Comparison of ENCODE assay signal across 8 mouse cellular contexts in genomic region chr6:86395969-86396368, GRCm38 (mm10). TPM values are rescaled to one million over a fixed set of nuclear protein-coding genes. Genes with fewer than 3 reads are reported as not detected.
DNase-seq lines count a peak whose midpoint lies in the region; ATAC-seq lines count a peak whose summit lies in the region.

No protein-coding gene starts in this region.

- peaks cover 18% of the 10 kb centered on the region for H3K36me3 ChIP-seq in lung, embryonic 16.5 days (ENCODE audit: control insufficient read depth, insufficient read depth, low read length)
- H3K36me3 ChIP-seq in forebrain, embryonic 10.5 days (replicated peaks): peaks cover 34% of the 10 kb centered on the region
- peaks cover 16% of the 10 kb centered on the region for H3K36me3 ChIP-seq in limb, embryonic 15.5 days
- peaks cover 18% of the 10 kb centered on the region; the same call in 1 of the 2 replicates for H3K36me3 ChIP-seq in stomach, embryonic 14.5 days (ENCODE audit: control insufficient read depth, insufficient read depth, low read length)

- no peaks in the 10 kb centered on the region for H3K27me3 ChIP-seq in lung, embryonic 16.5 days (ENCODE audit: control insufficient read depth, insufficient read depth, low read depth, low read length)
- peaks cover 16% of the 10 kb centered on the region for H3K27me3 ChIP-seq in forebrain, embryonic 10.5 days (ENCODE audit: poor library complexity, severe bottlenecking)
- no peaks in the 10 kb centered on the region for H3K27me3 ChIP-seq in limb, embryonic 15.5 days
- H3K27me3 ChIP-seq in stomach, embryonic 14.5 days (ENCODE audit: control insufficient read depth, insufficient read depth, low read length): no peaks in the 10 kb centered on the region

- H3K4me2 ChIP-seq in lung, embryonic 16.5 days (ENCODE audit: low read depth, low read length): peak overlapping the region; percentile 89
- H3K4me2 ChIP-seq in limb, embryonic 15.5 days: peak overlapping the region; percentile 70
- peak overlapping the region; percentile 77 for H3K4me2 ChIP-seq in stomach, embryonic 14.5 days (replicated peaks; ENCODE audit: low read depth, low read length)

- H3K9me3 ChIP-seq in lung, embryonic 16.5 days (ENCODE audit: control insufficient read depth, low read length): no peaks in the 10 kb centered on the region
- H3K9me3 ChIP-seq in forebrain, embryonic 10.5 days: no peaks in the 10 kb centered on the region
- no peaks in the 10 kb centered on the region for H3K9me3 ChIP-seq in limb, embryonic 15.5 days
- no peaks in the 10 kb centered on the region for H3K9me3 ChIP-seq in stomach, embryonic 14.5 days (ENCODE audit: control insufficient read depth, low read depth, low read length)

- H3K9ac ChIP-seq in lung, embryonic 16.5 days (ENCODE audit: low read length): peak overlapping the region; percentile 91
- peak overlapping the region; percentile 87 for H3K9ac ChIP-seq in limb, embryonic 15.5 days
- peak overlapping the region; percentile 73 for H3K9ac ChIP-seq in stomach, embryonic 14.5 days (replicated peaks; ENCODE audit: low read depth, low read length)

- ATAC-seq in lung, embryonic 16.5 days (ENCODE audit: low read depth): no peak
- ATAC-seq in limb, embryonic 15.5 days (ENCODE audit: insufficient number of reproducible peaks, low FRiP score, low TSS enrichment, low read depth): no peak
- ATAC-seq in stomach, embryonic 14.5 days (ENCODE audit: insufficient number of reproducible peaks, insufficient read depth, low FRiP score, low read depth): no peak

- H3K4me1 ChIP-seq in lung, embryonic 16.5 days (replicated peaks; ENCODE audit: control insufficient read depth, insufficient read depth, low read length): peaks cover 12% of the 10 kb centered on the region
- H3K4me1 ChIP-seq in forebrain, embryonic 10.5 days: peaks cover 34% of the 10 kb centered on the region
- peaks cover 18% of the 10 kb centered on the region for H3K4me1 ChIP-seq in limb, embryonic 15.5 days
- H3K4me1 ChIP-seq in stomach, embryonic 14.5 days (ENCODE audit: control insufficient read depth, insufficient read depth, low read length): peaks cover 20% of the 10 kb centered on the region; the same call in 1 of the 2 replicates

- H3K27ac ChIP-seq in lung, embryonic 16.5 days (ENCODE audit: low read length): no peak overlapping the region
- peak overlapping the region; percentile 93 for H3K27ac ChIP-seq in forebrain, embryonic 10.5 days
- peak overlapping the region; percentile 93 for H3K27ac ChIP-seq in limb, embryonic 15.5 days
- no peak overlapping the region; the same call in 1 of the 2 replicates for H3K27ac ChIP-seq in stomach, embryonic 14.5 days (ENCODE audit: low read length)

- H3K4me3 ChIP-seq in lung, embryonic 16.5 days (ENCODE audit: low read length): peak overlapping the region; percentile 97
- peak overlapping the region; percentile 94 for H3K4me3 ChIP-seq in forebrain, embryonic 10.5 days
- H3K4me3 ChIP-seq in limb, embryonic 15.5 days: peak overlapping the region; percentile 96
- H3K4me3 ChIP-seq in stomach, embryonic 14.5 days (ENCODE audit: low read depth, low read length): peak overlapping the region; percentile 82

- WGBS in lung, embryonic 16.5 days: 15% methylated on average over 10 of the region's 10 CpGs
- WGBS in forebrain, embryonic 10.5 days: 47% methylated on average over 10 of the region's 10 CpGs
- WGBS in limb, embryonic 15.5 days: 40% methylated on average over 10 of the region's 10 CpGs
- WGBS in stomach, embryonic 14.5 days: 20% methylated on average over 10 of the region's 10 CpGs

- no peak for DNase-seq in lung, postnatal 14 days
- no peak for DNase-seq in forebrain, embryonic 10.5 days (ENCODE audit: extremely low spot score, low spot score)
- DNase-seq in spleen, adult 12 weeks (ENCODE audit: low spot score): no peak
- no peak for DNase-seq in cerebellum, postnatal 36 days
- DNase-seq in cerebellum, adult 11 months: no peak

RNA-seq across cellular contexts. Expression of gene Pcyox1, which starts 1.0 kb away (rescaled TPM):
- polyA plus RNA-seq in lung, embryonic 16.5 days (2015; fragmentation: Nextera tagmentation; extraction: Ambion mirVana): 85.4 and 88.9 TPM in 2 replicates
- polyA plus RNA-seq in forebrain, embryonic 10.5 days (2016; fragmentation: Nextera tagmentation; extraction: Ambion mirVana): 73.5 and 78.3 TPM in 2 replicates
- polyA plus RNA-seq in limb, embryonic 15.5 days (2015; fragmentation: Nextera tagmentation; extraction: Ambion mirVana): 118 and 121 TPM in 2 replicates
- 102 TPM in 2 replicates for polyA plus RNA-seq in stomach, embryonic 14.5 days (2014; fragmentation: Nextera tagmentation; extraction: Ambion mirVana)

RNA-seq across cellular contexts. Expression of gene Tia1, which starts 8.1 kb away (rescaled TPM):
- polyA plus RNA-seq in lung, embryonic 16.5 days (2015; fragmentation: Nextera tagmentation; extraction: Ambion mirVana): 176 and 177 TPM in 2 replicates
- polyA plus RNA-seq in forebrain, embryonic 10.5 days (2016; fragmentation: Nextera tagmentation; extraction: Ambion mirVana): 209 and 212 TPM in 2 replicates
- 162 and 165 TPM in 2 replicates for polyA plus RNA-seq in limb, embryonic 15.5 days (2015; fragmentation: Nextera tagmentation; extraction: Ambion mirVana)
- 236 and 245 TPM in 2 replicates for polyA plus RNA-seq in stomach, embryonic 14.5 days (2014; fragmentation: Nextera tagmentation; extraction: Ambion mirVana)

RNA-seq across cellular contexts. Expression of gene Snrpg, which starts 24.9 kb away (rescaled TPM):
- polyA plus RNA-seq in lung, embryonic 16.5 days (2015; fragmentation: Nextera tagmentation; extraction: Ambion mirVana): 522 and 523 TPM in 2 replicates
- polyA plus RNA-seq in forebrain, embryonic 10.5 days (2016; fragmentation: Nextera tagmentation; extraction: Ambion mirVana): 939 and 953 TPM in 2 replicates
- 385 and 490 TPM in 2 replicates for polyA plus RNA-seq in limb, embryonic 15.5 days (2015; fragmentation: Nextera tagmentation; extraction: Ambion mirVana)
- 676 and 802 TPM in 2 replicates for polyA plus RNA-seq in stomach, embryonic 14.5 days (2014; fragmentation: Nextera tagmentation; extraction: Ambion mirVana)

RNA-seq across cellular contexts. Expression of gene Gm44790, which starts 30.5 kb away (rescaled TPM):
- not detected in 2 replicates for polyA plus RNA-seq in lung, embryonic 16.5 days (2015; fragmentation: Nextera tagmentation; extraction: Ambion mirVana)
- polyA plus RNA-seq in forebrain, embryonic 10.5 days (2016; fragmentation: Nextera tagmentation; extraction: Ambion mirVana): 0.83 TPM in 1 of 2 replicates, not detected in the other
- 0.42 TPM in 1 of 2 replicates, not detected in the other for polyA plus RNA-seq in limb, embryonic 15.5 days (2015; fragmentation: Nextera tagmentation; extraction: Ambion mirVana)
- polyA plus RNA-seq in stomach, embryonic 14.5 days (2014; fragmentation: Nextera tagmentation; extraction: Ambion mirVana): not detected in 2 replicates

RNA-seq across cellular contexts. Expression of gene Fam136a, which starts 30.5 kb away (rescaled TPM):
- polyA plus RNA-seq in lung, embryonic 16.5 days (2015; fragmentation: Nextera tagmentation; extraction: Ambion mirVana): 91.8 and 98.7 TPM in 2 replicates
- 208 and 210 TPM in 2 replicates for polyA plus RNA-seq in forebrain, embryonic 10.5 days (2016; fragmentation: Nextera tagmentation; extraction: Ambion mirVana)
- polyA plus RNA-seq in limb, embryonic 15.5 days (2015; fragmentation: Nextera tagmentation; extraction: Ambion mirVana): 110 and 122 TPM in 2 replicates
- polyA plus RNA-seq in stomach, embryonic 14.5 days (2014; fragmentation: Nextera tagmentation; extraction: Ambion mirVana): 123 and 138 TPM in 2 replicates

Comparison
In these comparisons a context has a peak if more than half of its experiments do, and no peak if none do; other contexts are left out.
1. H3K27ac ChIP-seq: peak in forebrain, embryonic 10.5 days (single experiment) and limb, embryonic 15.5 days (single experiment); none in lung, embryonic 16.5 days (single experiment) and stomach, embryonic 14.5 days (single experiment).
2. Peak in every context shown above with its lines, with median percentiles within 50 percentile points of each other: H3K4me2 ChIP-seq, H3K4me3 ChIP-seq and H3K9ac ChIP-seq.